Mouse (Mus musculus): ENCODE measurements around the gene Suclg2. TPM values are rescaled to one million over a fixed set of nuclear protein-coding genes. Genes with fewer than 3 reads are reported as not detected.

Gene Suclg2
- polyA plus RNA-seq, 2 experiments: 21.1 to 33.8 TPM

GRCm38 (mm10) chr6:95519846-95520245 is 198.8 kb downstream of the Suclg2 start:
- no peak overlapping the region for H3K4me3 ChIP-seq (ENCODE audit: insufficient read depth in 1 of 2, low read depth in 2 of 2, low read length in 2 of 2)
- no peaks in the 10 kb centered on the region for H3K27me3 ChIP-seq (ENCODE audit: control insufficient read depth, insufficient read depth, low read length)
- WGBS (ENCODE audit: insufficient replicate concordance): 56% methylated on average over 2 of the region's 2 CpGs
- H3K9ac ChIP-seq (replicated peaks): no peak overlapping the region
- no peaks in the 10 kb centered on the region for H3K9me3 ChIP-seq (ENCODE audit: control insufficient read depth, low read length)
- no peak overlapping the region for H3K4me2 ChIP-seq (ENCODE audit: low read depth)
- ATAC-seq (ENCODE audit: insufficient read depth) (no peak), DNase-seq (ENCODE audit: low read depth in 3 of 3, low spot score in 3 of 3) (no peak)
- H3K36me3 ChIP-seq (replicated peaks; ENCODE audit: control insufficient read depth, insufficient read depth, low read depth): no peaks in the 10 kb centered on the region
- TF ChIP-seq EP300 (IDR thresholded peaks at IDR 0.05; ENCODE audit: low read depth) (no peak), CTCF (IDR thresholded peaks at IDR 0.05; ENCODE audit: low read depth) (no peak)
- H3K27ac ChIP-seq: no peak overlapping the region
- H3K4me1 ChIP-seq (replicated peaks; ENCODE audit: control insufficient read depth in 2 of 2, insufficient read depth in 2 of 2, low read length in 1 of 2): no peaks in the 10 kb centered on the region

GRCm38 (mm10) chr6:95518406-95518805 is 200.2 kb downstream of the Suclg2 start:
- Histone ChIP-seq H3K4me2 (ENCODE audit: low read depth) (no peak overlapping the region), H3K36me3 (replicated peaks; ENCODE audit: control insufficient read depth, insufficient read depth, low read depth) (no peaks in the 10 kb centered on the region), H3K27me3 (ENCODE audit: control insufficient read depth, insufficient read depth, low read length) (no peaks in the 10 kb centered on the region), H3K27ac (no peak overlapping the region), H3K4me1 (replicated peaks; ENCODE audit: control insufficient read depth in 2 of 2, insufficient read depth in 2 of 2, low read length in 1 of 2) (no peaks in the 10 kb centered on the region), H3K9ac (replicated peaks) (no peak overlapping the region), H3K9me3 (ENCODE audit: control insufficient read depth, low read length) (no peaks in the 10 kb centered on the region), H3K4me3 (ENCODE audit: insufficient read depth in 1 of 2, low read depth in 2 of 2, low read length in 2 of 2) (no peak overlapping the region)
- no peak for ATAC-seq (ENCODE audit: insufficient read depth)
- DNase-seq (ENCODE audit: low read depth in 3 of 3, low spot score in 3 of 3): no peak
- WGBS (ENCODE audit: insufficient replicate concordance): 64% methylated on average over 2 of the region's 2 CpGs
- TF ChIP-seq EP300 (IDR thresholded peaks at IDR 0.05; ENCODE audit: low read depth): no peak
- no peak; the same call in 1 of the 2 replicates for TF ChIP-seq CTCF (IDR thresholded peaks at IDR 0.05; ENCODE audit: low read depth)

- Histone ChIP-seq H3K9ac (replicated peaks) (no peak overlapping the region), H3K27me3 (ENCODE audit: control insufficient read depth, insufficient read depth, low read length) (no peaks in the 10 kb centered on the region), H3K4me3 (ENCODE audit: insufficient read depth in 1 of 2, low read depth in 2 of 2, low read length in 2 of 2) (no peak overlapping the region), H3K4me1 (replicated peaks; ENCODE audit: control insufficient read depth in 2 of 2, insufficient read depth in 2 of 2, low read length in 1 of 2) (no peaks in the 10 kb centered on the region), H3K9me3 (ENCODE audit: control insufficient read depth, low read length) (no peaks in the 10 kb centered on the region), H3K4me2 (ENCODE audit: low read depth) (no peak overlapping the region), H3K36me3 (replicated peaks; ENCODE audit: control insufficient read depth, insufficient read depth, low read depth) (no peaks in the 10 kb centered on the region), H3K27ac (no peak overlapping the region)
- ATAC-seq (ENCODE audit: insufficient read depth): no peak
- 68% methylated on average over 5 of the region's 5 CpGs for WGBS (ENCODE audit: insufficient replicate concordance)
- DNase-seq (ENCODE audit: low read depth in 3 of 3, low spot score in 3 of 3): no peak
- no peak for TF ChIP-seq CTCF (IDR thresholded peaks at IDR 0.05; ENCODE audit: low read depth)
- TF ChIP-seq EP300 (IDR thresholded peaks at IDR 0.05; ENCODE audit: low read depth): no peak
These were observed 202.9 kb downstream of the Suclg2 start for GRCm38 (mm10) chr6:95515721-95516120.

DNA sequence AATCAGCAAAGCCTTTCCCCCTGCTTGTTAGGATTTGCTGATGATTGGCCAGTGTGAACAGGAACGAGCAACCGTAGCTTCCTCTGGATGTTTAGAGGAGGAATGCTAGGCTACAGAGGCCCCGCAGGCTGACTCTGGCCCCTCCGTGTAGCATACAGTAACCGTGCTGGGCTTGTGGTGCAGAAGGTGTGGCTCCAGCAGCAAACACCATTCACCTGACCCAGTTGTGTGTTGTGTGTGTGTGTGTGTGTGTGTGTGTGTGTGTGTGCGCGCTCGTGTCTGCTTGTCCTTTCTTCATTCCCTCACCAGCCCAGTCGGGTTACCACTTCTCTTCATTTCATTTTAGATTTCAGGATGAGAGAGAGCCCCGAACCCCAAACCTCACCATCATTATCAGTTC is 203.9 kb downstream of the Suclg2 start:
- ATAC-seq (ENCODE audit: insufficient read depth) (no peak), DNase-seq (ENCODE audit: low read depth in 3 of 3, low spot score in 3 of 3) (no peak)
- no peak overlapping the region for H3K4me2 ChIP-seq (ENCODE audit: low read depth)
- no peak overlapping the region for H3K4me3 ChIP-seq (ENCODE audit: insufficient read depth in 1 of 2, low read depth in 2 of 2, low read length in 2 of 2)
- no peak for TF ChIP-seq EP300 (IDR thresholded peaks at IDR 0.05; ENCODE audit: low read depth)
- no peak for TF ChIP-seq CTCF (IDR thresholded peaks at IDR 0.05; ENCODE audit: low read depth)
- H3K27ac ChIP-seq: no peak overlapping the region
- H3K9ac ChIP-seq (replicated peaks): no peak overlapping the region
- 80% methylated on average over 10 of the region's 10 CpGs for WGBS (ENCODE audit: insufficient replicate concordance)
- no peaks in the 10 kb centered on the region for H3K4me1 ChIP-seq (replicated peaks; ENCODE audit: control insufficient read depth in 2 of 2, insufficient read depth in 2 of 2, low read length in 1 of 2)
- H3K36me3 ChIP-seq (replicated peaks; ENCODE audit: control insufficient read depth, insufficient read depth, low read depth): no peaks in the 10 kb centered on the region
- H3K27me3 ChIP-seq (ENCODE audit: control insufficient read depth, insufficient read depth, low read length): no peaks in the 10 kb centered on the region
- H3K9me3 ChIP-seq (ENCODE audit: control insufficient read depth, low read length): no peaks in the 10 kb centered on the region

- H3K36me3 ChIP-seq (replicated peaks; ENCODE audit: control insufficient read depth, insufficient read depth, low read depth): no peaks in the 10 kb centered on the region
- H3K27ac ChIP-seq: no peak overlapping the region
- H3K4me3 ChIP-seq (ENCODE audit: insufficient read depth in 1 of 2, low read depth in 2 of 2, low read length in 2 of 2): no peak overlapping the region
- DNase-seq (ENCODE audit: low read depth in 3 of 3, low spot score in 3 of 3) (no peak), ATAC-seq (ENCODE audit: insufficient read depth) (no peak)
- H3K4me2 ChIP-seq (ENCODE audit: low read depth): no peak overlapping the region
- 75% methylated on average over 1 of the region's 1 CpGs for WGBS (ENCODE audit: insufficient replicate concordance)
- H3K27me3 ChIP-seq (ENCODE audit: control insufficient read depth, insufficient read depth, low read length): no peaks in the 10 kb centered on the region
- no peak overlapping the region for H3K9ac ChIP-seq (replicated peaks)
- TF ChIP-seq CTCF (IDR thresholded peaks at IDR 0.05; ENCODE audit: low read depth) (no peak), EP300 (IDR thresholded peaks at IDR 0.05; ENCODE audit: low read depth) (no peak)
- H3K9me3 ChIP-seq (ENCODE audit: control insufficient read depth, low read length): no peaks in the 10 kb centered on the region
- no peaks in the 10 kb centered on the region for H3K4me1 ChIP-seq (replicated peaks; ENCODE audit: control insufficient read depth in 2 of 2, insufficient read depth in 2 of 2, low read length in 1 of 2)
These were observed 206.9 kb downstream of the Suclg2 start for GRCm38 (mm10) chr6:95511689-95512088.

Data from liver, embryonic 14.5 days (tissue).